Mouse (Mus musculus) G1E (cell line): ENCODE data around the gene Retreg2.

ENCODE experiments used
- CTCF ChIP-seq: IDR thresholded peaks from 2 replicates; pipeline ENCODE4 v1.5.1; 2012; ENCODE audit warnings: low read depth, low read length, inconsistent platforms, mixed read lengths
- GATA1 ChIP-seq: IDR thresholded peaks from 2 replicates; pipeline ENCODE4 v1.6.1; 2012; ENCODE audit warnings: borderline replicate concordance, low read length, inconsistent platforms, mixed read lengths
- POLR2AphosphoS5 ChIP-seq: IDR thresholded peaks from 2 replicates; pipeline ENCODE4 v1.6.1; 2012; ENCODE audit warnings: low read depth, low read length, inconsistent platforms; ENCODE audit not compliant: insufficient replicate concordance

- TF ChIP-seq CTCF (no peak), GATA1 (no peak), POLR2AphosphoS5 (no peak)
Measured at GRCm38 (mm10) chr1:75180741-75181140, 38.2 kb downstream of the Retreg2 start.
